Mouse (Mus musculus): ENCODE data around the gene Tshz2. TPM values are rescaled to one million over a fixed set of nuclear protein-coding genes. Genes with fewer than 3 reads are reported as not detected.

Tshz2 gene
- polyA plus RNA-seq, 1 experiment: 4.5 TPM

- Histone ChIP-seq H3K4me3 (ENCODE audit: control insufficient read depth, low read depth, low read length) (no peak overlapping the region), H3K27me3 (ENCODE audit: control insufficient read depth, insufficient read depth, low read length) (no peaks in the 10 kb centered on the region), H3K36me3 (ENCODE audit: control insufficient read depth, insufficient read depth, low read length) (no peaks in the 10 kb centered on the region), H3K27ac (ENCODE audit: control insufficient read depth, insufficient read depth, low read depth, low read length) (no peak overlapping the region), H3K4me1 (ENCODE audit: control insufficient read depth, insufficient read depth, low read length) (no peaks in the 10 kb centered on the region)
- no peak for TF ChIP-seq CTCF (IDR thresholded peaks at IDR 0.05; ENCODE audit: control insufficient read depth, insufficient read depth, insufficient replicate concordance, low read depth, low read length)
- TF ChIP-seq POLR2A (IDR thresholded peaks at IDR 0.05; ENCODE audit: control insufficient read depth, low read depth, low read length): no peak
Measured at GRCm38 (mm10) chr2:169728651-169729280, 96.0 kb downstream of the Tshz2 start.

- no peaks in the 10 kb centered on the region for H3K36me3 ChIP-seq (ENCODE audit: control insufficient read depth, insufficient read depth, low read length)
- H3K4me1 ChIP-seq (ENCODE audit: control insufficient read depth, insufficient read depth, low read length): peaks cover 6% of the 10 kb centered on the region
- no peak overlapping the region for H3K4me3 ChIP-seq (ENCODE audit: control insufficient read depth, low read depth, low read length)
- no peak overlapping the region for H3K27ac ChIP-seq (ENCODE audit: control insufficient read depth, insufficient read depth, low read depth, low read length)
- H3K27me3 ChIP-seq (ENCODE audit: control insufficient read depth, insufficient read depth, low read length): no peaks in the 10 kb centered on the region
- TF ChIP-seq CTCF (IDR thresholded peaks at IDR 0.05; ENCODE audit: control insufficient read depth, insufficient read depth, insufficient replicate concordance, low read depth, low read length) (no peak), POLR2A (IDR thresholded peaks at IDR 0.05; ENCODE audit: control insufficient read depth, low read depth, low read length) (no peak)
Measured at GRCm38 (mm10) chr2:169730551-169730996, 97.8 kb downstream of the Tshz2 start.

GRCm38 (mm10) chr2:169734053-169734452 is 101.2 kb downstream of the Tshz2 start:
- Histone ChIP-seq H3K27ac (ENCODE audit: control insufficient read depth, insufficient read depth, low read depth, low read length) (no peak overlapping the region; the same call in 1 of the 2 replicates), H3K27me3 (ENCODE audit: control insufficient read depth, insufficient read depth, low read length) (no peaks in the 10 kb centered on the region), H3K4me3 (ENCODE audit: control insufficient read depth, low read depth, low read length) (no peak overlapping the region), H3K36me3 (ENCODE audit: control insufficient read depth, insufficient read depth, low read length) (no peaks in the 10 kb centered on the region), H3K4me1 (ENCODE audit: control insufficient read depth, insufficient read depth, low read length) (peaks cover 17% of the 10 kb centered on the region)
- TF ChIP-seq CTCF (IDR thresholded peaks at IDR 0.05; ENCODE audit: control insufficient read depth, insufficient read depth, insufficient replicate concordance, low read depth, low read length): no peak
- no peak for TF ChIP-seq POLR2A (IDR thresholded peaks at IDR 0.05; ENCODE audit: control insufficient read depth, low read depth, low read length)

GRCm38 (mm10) chr2:169735475-169736406 is 102.9 kb downstream of the Tshz2 start:
- Histone ChIP-seq H3K27me3 (ENCODE audit: control insufficient read depth, insufficient read depth, low read length) (no peaks in the 10 kb centered on the region; the same call in 1 of the 2 replicates), H3K36me3 (ENCODE audit: control insufficient read depth, insufficient read depth, low read length) (no peaks in the 10 kb centered on the region), H3K4me3 (ENCODE audit: control insufficient read depth, low read depth, low read length) (peak overlapping the region; percentile 46; the same call in 1 of the 2 replicates), H3K4me1 (ENCODE audit: control insufficient read depth, insufficient read depth, low read length) (peaks cover 22% of the 10 kb centered on the region), H3K27ac (ENCODE audit: control insufficient read depth, insufficient read depth, low read depth, low read length) (peak overlapping the region; percentile 59; the same call in 1 of the 2 replicates)
- TF ChIP-seq POLR2A (IDR thresholded peaks at IDR 0.05; ENCODE audit: control insufficient read depth, low read depth, low read length) (no peak), CTCF (IDR thresholded peaks at IDR 0.05; ENCODE audit: control insufficient read depth, insufficient read depth, insufficient replicate concordance, low read depth, low read length) (no peak)

GRCm38 (mm10) chr2:169740996-169741395 is 108.2 kb downstream of the Tshz2 start:
- Histone ChIP-seq H3K36me3 (ENCODE audit: control insufficient read depth, insufficient read depth, low read length) (no peaks in the 10 kb centered on the region), H3K27me3 (ENCODE audit: control insufficient read depth, insufficient read depth, low read length) (no peaks in the 10 kb centered on the region; the same call in 1 of the 2 replicates), H3K27ac (ENCODE audit: control insufficient read depth, insufficient read depth, low read depth, low read length) (no peak overlapping the region), H3K4me1 (ENCODE audit: control insufficient read depth, insufficient read depth, low read length) (peaks cover 16% of the 10 kb centered on the region), H3K4me3 (ENCODE audit: control insufficient read depth, low read depth, low read length) (no peak overlapping the region)
- TF ChIP-seq CTCF (IDR thresholded peaks at IDR 0.05; ENCODE audit: control insufficient read depth, insufficient read depth, insufficient replicate concordance, low read depth, low read length) (no peak), POLR2A (IDR thresholded peaks at IDR 0.05; ENCODE audit: control insufficient read depth, low read depth, low read length) (no peak)

- TF ChIP-seq POLR2A (IDR thresholded peaks at IDR 0.05; ENCODE audit: control insufficient read depth, low read depth, low read length): no peak
- TF ChIP-seq CTCF (IDR thresholded peaks at IDR 0.05; ENCODE audit: control insufficient read depth, insufficient read depth, insufficient replicate concordance, low read depth, low read length): no peak
- Histone ChIP-seq H3K4me1 (ENCODE audit: control insufficient read depth, insufficient read depth, low read length) (peaks cover 13% of the 10 kb centered on the region), H3K27ac (ENCODE audit: control insufficient read depth, insufficient read depth, low read depth, low read length) (no peak overlapping the region), H3K36me3 (ENCODE audit: control insufficient read depth, insufficient read depth, low read length) (no peaks in the 10 kb centered on the region), H3K4me3 (ENCODE audit: control insufficient read depth, low read depth, low read length) (no peak overlapping the region), H3K27me3 (ENCODE audit: control insufficient read depth, insufficient read depth, low read length) (no peaks in the 10 kb centered on the region; the same call in 1 of the 2 replicates)
Measured at GRCm38 (mm10) chr2:169742791-169743190, 110.0 kb downstream of the Tshz2 start.

- H3K27me3 ChIP-seq (ENCODE audit: control insufficient read depth, insufficient read depth, low read length): no peaks in the 10 kb centered on the region; the same call in 1 of the 2 replicates
- H3K27ac ChIP-seq (ENCODE audit: control insufficient read depth, insufficient read depth, low read depth, low read length): no peak overlapping the region
- peaks cover 12% of the 10 kb centered on the region for H3K4me1 ChIP-seq (ENCODE audit: control insufficient read depth, insufficient read depth, low read length)
- TF ChIP-seq CTCF (IDR thresholded peaks at IDR 0.05; ENCODE audit: control insufficient read depth, insufficient read depth, insufficient replicate concordance, low read depth, low read length) (no peak), POLR2A (IDR thresholded peaks at IDR 0.05; ENCODE audit: control insufficient read depth, low read depth, low read length) (no peak)
- no peak overlapping the region for H3K4me3 ChIP-seq (ENCODE audit: control insufficient read depth, low read depth, low read length)
- H3K36me3 ChIP-seq (ENCODE audit: control insufficient read depth, insufficient read depth, low read length): no peaks in the 10 kb centered on the region
Measured at GRCm38 (mm10) chr2:169743294-169743693, 110.5 kb downstream of the Tshz2 start.
